ENCODE assay signal across 11 mouse cellular contexts in the genomic region with DNA sequence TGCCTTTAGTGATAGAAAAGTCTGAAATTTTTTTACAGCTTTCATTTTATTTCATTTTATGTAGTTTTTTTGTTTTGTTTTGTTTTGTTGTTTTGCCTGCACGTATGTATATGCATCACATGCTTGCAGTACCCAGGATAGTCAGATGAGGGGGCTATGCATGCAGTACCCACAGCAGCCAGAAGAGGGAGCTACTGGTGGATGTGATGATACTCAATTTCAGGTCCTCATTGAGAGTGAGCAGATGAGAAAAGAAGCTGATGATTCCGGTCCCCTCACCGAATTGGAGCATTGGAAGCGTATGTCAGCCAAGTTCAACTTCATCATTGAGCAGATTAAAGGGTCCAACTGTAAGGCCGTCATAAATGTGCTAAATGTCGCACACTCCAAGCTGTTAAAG. TPM values are rescaled to one million over a fixed set of nuclear protein-coding genes. Genes with fewer than 3 reads are reported as not detected.
A peak's percentile ranks its signal among the peaks of the same experiment; 100 is the strongest.
DNase-seq lines count a peak whose midpoint lies in the region; ATAC-seq and TF ChIP-seq lines count a peak whose summit lies in the region.
"Had no signal": no experiment of that assay in that cellular context is flagged by ENCODE, and none has a peak within 500 bp of the region (broad histone marks: within the 10 kb centered on the region; RNA-seq: fewer than 3 reads in every experiment).

No protein-coding gene starts in this region.

- CTCF ChIA-PET in Patski (lab: Charles Lee), result interaction anchor here (1.0 kb wide), 1 partner anchor 28 kb away, joined by 3 read pairs; no protein-coding TSS in a partner anchor

- no peaks in the 10 kb centered on the region for H3K4me1 ChIP-seq in kidney, postnatal 0 days (replicated peaks; ENCODE audit: insufficient read depth, low read length)
- H3K4me1 ChIP-seq in forebrain, embryonic 16.5 days (replicated peaks; ENCODE audit: control insufficient read depth, insufficient read depth, low read length), result no peaks in the 10 kb centered on the region
- H3K4me1 ChIP-seq: heart, embryonic 10.5 days had no signal

- DNase-seq in kidney, postnatal 0 days (ENCODE audit: low spot score), result no peak
- no peak for DNase-seq in kidney, postnatal 10 days
- peak; percentile 17 to 41 for DNase-seq in spleen, postnatal 10 days (ENCODE audit: low spot score in 2 of 2)
- DNase-seq in spleen, adult 12 weeks (ENCODE audit: low spot score), result no peak
- DNase-seq in Patski (ENCODE audit: low read depth, low spot score), result no peak
- DNase-seq in testis, postnatal 10 days (ENCODE audit: low spot score), result peak; percentile 65
- no peak for DNase-seq in left cerebral cortex, postnatal 25 days (ENCODE audit: low spot score in 2 of 2)
- DNase-seq: cerebellum, adult 9-10 months had no signal

- in situ Hi-C loops in Patski (cut with MboI; ENCODE audit: low pct_unique_long_range_greater_than_20kb), result no loop called here

- H3K27ac ChIP-seq in kidney, postnatal 0 days, result no peak overlapping the region
- no peak overlapping the region for H3K27ac ChIP-seq in forebrain, embryonic 16.5 days (ENCODE audit: low read length)
- H3K27ac ChIP-seq: forebrain, embryonic 10.5 days; heart, embryonic 10.5 days had no signal

- TF ChIP-seq CTCF in kidney, postnatal 0 days (IDR thresholded peaks at IDR 0.05; ENCODE audit: low read depth), result peak; percentile 54
- peak; percentile 75 for TF ChIP-seq CTCF in Patski (IDR thresholded peaks at IDR 0.05)

- 94% methylated on average over 6 of the region's 6 CpGs for WGBS in kidney, postnatal 0 days
- 99% methylated on average over 6 of the region's 6 CpGs for WGBS in forebrain, embryonic 16.5 days

- H3K9ac ChIP-seq in kidney, postnatal 0 days (ENCODE audit: low read depth, low read length), result no peak overlapping the region
- H3K9ac ChIP-seq in forebrain, embryonic 16.5 days (replicated peaks; ENCODE audit: low read depth, low read length), result no peak overlapping the region

- POLR2A ChIA-PET in Patski (lab: Charles Lee), result no interaction called here

- ATAC-seq in kidney, postnatal 0 days (replicated peaks; ENCODE audit: low FRiP score, low read depth), result no peak
- ATAC-seq in Patski, result no peak
- ATAC-seq in forebrain, embryonic 16.5 days, result no peak

- no peaks in the 10 kb centered on the region for H3K9me3 ChIP-seq in kidney, postnatal 0 days (replicated peaks; ENCODE audit: low read length)
- H3K9me3 ChIP-seq in forebrain, embryonic 16.5 days (ENCODE audit: control insufficient read depth, low read length), result 0 out of 2 replicates have a peak, but pooled peaks cover 4% of the 10 kb centered on the region

- H3K4me2 ChIP-seq in kidney, postnatal 0 days (ENCODE audit: low read length), result no peak overlapping the region
- H3K4me2 ChIP-seq in forebrain, embryonic 16.5 days (ENCODE audit: low read length), result no peak overlapping the region

- H3K4me3 ChIP-seq in kidney, postnatal 0 days (replicated peaks; ENCODE audit: low read depth, low read length), result no peak overlapping the region
- no peak overlapping the region for H3K4me3 ChIP-seq in forebrain, embryonic 16.5 days (replicated peaks; ENCODE audit: low read length)
- H3K4me3 ChIP-seq: forebrain, embryonic 10.5 days; heart, embryonic 10.5 days had no signal

- H3K36me3 ChIP-seq in kidney, postnatal 0 days (ENCODE audit: insufficient read depth, low read length), result no peaks in the 10 kb centered on the region
- H3K36me3 ChIP-seq in forebrain, embryonic 16.5 days (ENCODE audit: control insufficient read depth, insufficient read depth), result no peaks in the 10 kb centered on the region
- H3K36me3 ChIP-seq: forebrain, embryonic 10.5 days had no signal

- intact Hi-C loops in left cerebral cortex, postnatal 25 days (cut with DNase I), result no loop called here

- H3K27me3 ChIP-seq in kidney, postnatal 0 days (ENCODE audit: insufficient read depth, low read length), result no peaks in the 10 kb centered on the region
- H3K27me3 ChIP-seq in Patski, result peaks cover 13% of the 10 kb centered on the region
- no peaks in the 10 kb centered on the region for H3K27me3 ChIP-seq in forebrain, embryonic 16.5 days (replicated peaks; ENCODE audit: control insufficient read depth, insufficient read depth, low read length)

RNA-seq across cellular contexts. Expression of a gene that starts 26.3 kb away (rescaled TPM):
- polyA plus RNA-seq in kidney, postnatal 0 days (2015; fragmentation: Nextera tagmentation; extraction: Ambion mirVana), result 247 and 249 TPM in 2 replicates
- 208 TPM for polyA plus RNA-seq in Patski (2021)
- 156 and 176 TPM in 2 replicates for polyA plus RNA-seq in forebrain, embryonic 16.5 days (2015; fragmentation: Nextera tagmentation; extraction: Ambion mirVana)
- 100 to 1,000 TPM; 136 to 143 TPM for total RNA-seq in left cerebral cortex, postnatal 25 days (2021)

RNA-seq across cellular contexts. Expression of a gene that starts 28.9 kb away (rescaled TPM):
- polyA plus RNA-seq in kidney, postnatal 0 days (2015; fragmentation: Nextera tagmentation; extraction: Ambion mirVana), result 0.43 TPM in 2 replicates
- not detected for polyA plus RNA-seq in Patski (2021)
- 1.6 and 2.0 TPM in 2 replicates for polyA plus RNA-seq in forebrain, embryonic 16.5 days (2015; fragmentation: Nextera tagmentation; extraction: Ambion mirVana)
- total RNA-seq in left cerebral cortex, postnatal 25 days (2021), result under 1 TPM; 0.73 to 0.89 TPM

Comparison
In these comparisons a context has a peak if more than half of its experiments do, and no peak if none do; other contexts are left out.
1. DNase-seq: peak in spleen, postnatal 10 days (2 of 2) and testis, postnatal 10 days (single experiment); none in kidney, postnatal 0 days (single experiment), kidney, postnatal 10 days (single experiment), spleen, adult 12 weeks (single experiment), Patski (single experiment) and left cerebral cortex, postnatal 25 days (0 of 2).